Mouse (Mus musculus): ENCODE data around the gene Spint1.

Gene Spint1

GRCm38 (mm10) chr2:119237210-119237870 lies at the start of gene Spint1:
Gene Spint1, plus strand, starts transcription at chr2:119237362.
- DNase-seq (ENCODE audit: low spot score) = peak; percentile 59

- DNase-seq (ENCODE audit: low spot score) = peak; percentile 92
Observed at GRCm38 (mm10) chr2:119189029-119189710, 48.0 kb upstream of the Spint1 start.

- DNase-seq (ENCODE audit: low spot score) = no peak
Observed at GRCm38 (mm10) chr2:119190969-119191368, 46.2 kb upstream of the Spint1 start.

- DNase-seq (ENCODE audit: low spot score) = no peak
Observed at GRCm38 (mm10) chr2:119194140-119194539, 43.0 kb upstream of the Spint1 start.

- no peak for DNase-seq (ENCODE audit: low spot score)
Observed at GRCm38 (mm10) chr2:119196316-119197108, 40.6 kb upstream of the Spint1 start.

DNA sequence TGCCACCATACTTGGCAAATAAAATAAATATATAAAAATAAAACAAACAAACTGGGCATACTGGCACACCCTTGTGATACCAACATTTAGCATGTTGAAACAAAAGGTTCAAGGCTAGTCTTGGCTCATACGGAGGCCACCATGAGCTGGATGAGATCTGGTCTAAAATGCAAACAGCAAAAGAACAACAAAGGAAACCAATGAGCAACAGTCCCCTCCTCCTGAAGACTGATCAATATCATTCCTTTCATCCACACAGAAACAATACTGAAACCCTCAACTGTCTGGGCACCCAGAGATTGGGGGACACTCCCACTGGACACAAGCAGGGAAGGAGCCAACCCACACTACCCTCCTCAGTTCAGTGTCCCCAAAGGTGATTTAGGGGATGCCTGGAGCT lies 39.7 kb upstream of the Spint1 start:
- DNase-seq (ENCODE audit: low spot score) = no peak

GRCm38 (mm10) chr2:119198049-119198448 lies 39.1 kb upstream of the Spint1 start:
- DNase-seq (ENCODE audit: low spot score) = no peak

- DNase-seq (ENCODE audit: low spot score) = no peak
Observed at GRCm38 (mm10) chr2:119198934-119199333, 38.2 kb upstream of the Spint1 start.

DNA sequence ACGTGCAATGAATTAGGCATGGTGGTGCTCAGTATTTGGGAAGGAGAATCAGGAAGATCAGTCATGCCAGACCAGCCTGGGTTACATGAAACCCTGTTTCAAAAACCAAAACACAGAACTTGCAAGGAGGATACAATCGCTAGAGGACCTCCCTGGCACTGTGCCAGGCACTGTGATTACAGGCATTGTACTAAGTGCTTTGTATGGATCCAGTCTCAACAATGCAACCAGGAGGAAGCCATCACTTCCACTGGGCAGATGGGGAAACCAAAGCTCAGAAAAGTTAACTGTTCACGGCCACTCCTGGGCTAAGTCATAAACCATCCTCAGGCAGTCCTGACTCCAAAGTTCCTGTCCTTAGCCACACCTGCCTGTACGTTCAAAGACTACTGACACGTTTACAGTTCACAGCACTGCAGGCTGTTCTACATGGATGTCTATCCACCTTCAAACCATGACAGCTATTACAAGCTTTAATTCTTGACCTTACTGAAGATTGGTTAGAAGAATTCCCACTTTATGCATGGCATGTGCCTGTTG lies 34.2 kb upstream of the Spint1 start:
- DNase-seq (ENCODE audit: low spot score) = peak; percentile 61

- DNase-seq (ENCODE audit: low spot score) = no peak
Observed at GRCm38 (mm10) chr2:119203871-119204460, 33.2 kb upstream of the Spint1 start.

GRCm38 (mm10) chr2:119207961-119208343 lies 29.2 kb upstream of the Spint1 start:
- DNase-seq (ENCODE audit: low spot score) = no peak

GRCm38 (mm10) chr2:119208344-119209175 lies 28.6 kb upstream of the Spint1 start, which contains the start of the genes Zfyve19 and Dnajc17:
Gene Zfyve19, plus strand, starts transcription at chr2:119208617.
Gene Dnajc17, minus strand, starts transcription at chr2:119208795.
- peak; percentile 94 for DNase-seq (ENCODE audit: low spot score)

GRCm38 (mm10) chr2:119209176-119209507 lies 28.0 kb upstream of the Spint1 start:
- no peak for DNase-seq (ENCODE audit: low spot score)

- no peak for DNase-seq (ENCODE audit: low spot score)
Observed at GRCm38 (mm10) chr2:119229775-119230704, 7.1 kb upstream of the Spint1 start, which contains the start of gene Ppp1r14d. Gene Ppp1r14d, minus strand, starts transcription at chr2:119229906.

- DNase-seq (ENCODE audit: low spot score) = no peak
Observed at GRCm38 (mm10) chr2:119236682-119237209, 416 bp upstream of the Spint1 start.

DNA sequence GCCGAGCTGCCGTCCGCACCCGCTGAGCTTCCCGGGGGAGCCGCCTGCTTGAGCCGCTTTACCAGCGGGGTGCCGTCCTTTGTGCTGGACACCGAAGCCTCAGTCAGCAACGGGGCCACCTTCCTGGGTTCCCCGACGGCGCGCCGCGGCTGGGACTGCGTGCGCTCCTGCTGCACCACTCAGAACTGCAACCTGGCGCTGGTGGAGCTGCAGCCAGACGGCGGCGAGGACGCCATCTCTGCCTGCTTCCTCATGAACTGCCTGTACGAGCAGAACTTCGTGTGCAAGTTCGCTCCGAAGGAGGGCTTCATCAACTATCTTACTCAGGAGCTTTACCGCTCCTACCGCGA lies 684 bp downstream of the Spint1 start:
- no peak for DNase-seq (ENCODE audit: low spot score)

DNA sequence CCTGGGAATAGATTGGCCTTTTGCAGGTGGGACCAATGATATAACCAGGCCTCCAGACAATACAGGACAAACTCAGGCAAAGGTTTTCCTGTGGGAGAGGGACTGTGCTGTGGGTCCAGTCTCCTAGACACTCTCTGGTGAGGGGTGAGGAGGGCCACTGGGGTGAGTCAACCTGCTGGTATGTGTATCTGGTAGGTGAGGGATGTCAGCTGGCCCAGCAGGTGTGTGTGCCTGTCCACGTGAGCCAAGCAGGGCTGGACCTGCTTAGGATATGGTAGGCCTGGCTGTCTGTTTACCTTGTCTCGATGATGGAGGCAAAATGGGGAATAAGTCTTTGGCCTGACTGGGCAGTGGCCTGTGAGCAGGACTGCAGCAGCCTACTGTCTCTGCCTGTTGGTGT lies 1.5 kb downstream of the Spint1 start:
- DNase-seq (ENCODE audit: low spot score) = no peak

DNA sequence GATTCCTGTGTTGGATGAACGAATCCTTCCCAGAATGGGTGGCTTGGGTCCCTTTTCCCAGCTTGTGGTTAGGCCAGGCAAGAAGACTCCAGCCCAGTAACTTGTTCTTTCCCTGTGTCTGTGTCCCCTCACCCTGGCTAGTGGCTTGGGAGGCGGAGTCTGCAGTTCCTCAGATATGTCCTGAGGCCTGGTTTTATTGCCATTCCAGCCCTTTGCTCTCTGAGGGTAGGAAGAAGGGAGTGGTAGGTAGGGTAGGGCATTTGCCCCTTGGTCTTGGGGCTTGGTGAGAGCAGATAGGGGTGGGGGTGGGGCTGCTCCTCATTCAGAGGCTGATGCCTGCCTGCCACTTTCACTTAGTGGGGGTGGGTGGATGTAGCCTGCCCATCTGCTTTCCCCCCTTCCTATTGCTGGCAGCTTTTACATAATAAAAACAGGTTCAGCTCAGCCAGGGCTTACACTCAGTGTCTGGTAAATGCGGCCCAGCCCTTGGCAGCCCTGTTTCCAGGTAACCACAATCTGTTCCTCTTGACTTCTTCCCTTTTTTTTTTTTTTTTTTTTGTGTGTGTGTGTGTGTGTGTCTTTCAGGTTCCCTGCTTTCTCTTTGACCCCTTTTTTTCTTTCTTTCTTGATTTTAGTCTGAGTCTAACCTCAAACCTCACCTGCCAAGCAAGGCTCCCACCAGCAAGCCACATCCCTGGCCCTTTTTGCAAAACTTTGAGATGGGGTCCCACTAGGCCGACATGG lies 3.1 kb downstream of the Spint1 start:
- no peak for DNase-seq (ENCODE audit: low spot score)

DNA sequence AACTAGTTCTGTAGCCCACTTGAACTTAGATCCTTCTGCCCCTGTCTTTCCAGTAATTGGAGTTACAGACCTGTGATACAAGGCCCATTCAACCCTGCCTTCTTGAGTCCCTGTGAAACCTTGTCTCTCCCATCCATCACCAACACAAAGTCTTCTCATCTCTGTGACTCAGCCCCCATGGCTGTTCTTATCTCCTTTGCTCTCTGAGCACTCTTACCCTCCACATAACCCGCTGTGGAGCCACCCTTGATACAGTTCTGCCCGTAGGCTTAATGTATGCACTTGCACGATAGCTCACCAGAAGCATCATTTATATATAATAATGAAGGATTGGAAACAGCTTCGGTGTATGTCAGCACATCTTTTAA lies 3.6 kb downstream of the Spint1 start:
- DNase-seq (ENCODE audit: low spot score) = no peak

All from testis, postnatal 10 days (tissue).